Mouse (Mus musculus) limb, embryonic 12.5 days (tissue): ENCODE measurements at regions not wholly inside any gene's neighbourhood (a gene's known extent, or its start where the extent isn't known, plus 50 kb on each side); places are given as distances from the start of the nearest gene placed in this dataset.
A peak's percentile ranks its signal among the peaks of the same experiment; 100 is the strongest.

Experiments
- ATAC-seq: fragments of 200-750 bp; cut with Nextera tagmentation; 2 replicates; pipeline ENCODE4 v1.8.0; 2017; ENCODE audit warnings: low read depth, moderate TSS enrichment; ENCODE audit not compliant: insufficient number of reproducible peaks, insufficient read depth, low FRiP score, low TSS enrichment
- H3K27ac ChIP-seq: fragments of 300-500 bp; sonication (generic); 2 replicates; pipeline ENCODE4 v1.5.1; 2016; ENCODE audit warnings: mild to moderate bottlenecking, moderate library complexity
- H3K27me3 ChIP-seq: fragments of 300-500 bp; sonication (generic); 2 replicates; pipeline ENCODE4 v1.6.1; 2016; ENCODE audit warnings: mild to moderate bottlenecking, moderate library complexity
- H3K36me3 ChIP-seq: fragments of 300-500 bp; sonication (generic); 2 replicates; pipeline ENCODE4 v1.6.1; 2016; ENCODE audit warnings: mild to moderate bottlenecking, moderate library complexity
- H3K4me1 ChIP-seq: fragments of 300-500 bp; sonication (generic); replicated peaks from 2 replicates; pipeline ENCODE4 v1.6.1; 2016
- H3K4me2 ChIP-seq: fragments of 300-500 bp; sonication (generic); 2 replicates; pipeline ENCODE4 v1.6.1; 2016; ENCODE audit warnings: mild to moderate bottlenecking, moderate library complexity
- H3K4me3 ChIP-seq: fragments of 300-500 bp; sonication (generic); replicated peaks from 2 replicates; pipeline ENCODE4 v1.5.1; 2016; ENCODE audit warnings: mild to moderate bottlenecking
- H3K9ac ChIP-seq: fragments of 300-500 bp; sonication (generic); replicated peaks from 2 replicates; pipeline ENCODE4 v1.6.1; 2016; ENCODE audit warnings: mild to moderate bottlenecking, moderate library complexity
- H3K9me3 ChIP-seq: fragments of 300-500 bp; sonication (generic); 2 replicates; pipeline ENCODE4 v1.6.1; 2016; ENCODE audit warnings: mild to moderate bottlenecking, moderate library complexity
- WGBS: fragments of 180-500 bp; shearing (Covaris S2); methylation state at CpG from one replicate; pipeline ENCODE4 v1.1.7; 2016; 5-methylcytosine and 5-hydroxymethylcytosine counted together

DNA sequence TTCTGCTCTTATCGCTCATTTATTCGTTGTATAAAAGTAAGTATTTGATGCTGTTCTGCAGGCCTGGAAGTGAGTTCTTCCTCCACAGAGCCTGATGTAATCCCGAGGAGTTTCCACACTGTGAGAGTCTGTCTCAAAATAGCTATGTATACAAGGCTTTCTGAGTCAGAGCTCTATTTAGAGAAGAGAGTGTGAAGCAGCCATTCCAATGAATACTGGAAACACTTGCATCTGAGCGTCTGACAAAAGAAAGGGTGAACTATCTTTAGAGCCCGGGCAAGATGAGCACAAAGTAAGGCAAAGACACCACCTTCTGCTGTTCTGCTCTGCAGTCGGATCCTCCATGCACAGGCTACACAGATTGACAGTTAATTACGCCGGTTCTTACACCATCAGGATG lies 436.0 kb upstream of the Pou3f2 start:
- WGBS = 90% methylated on average over 8 of the region's 8 CpGs
- H3K9me3 ChIP-seq = no peaks in the 10 kb centered on the region
- no peaks in the 10 kb centered on the region for H3K36me3 ChIP-seq
- no peak overlapping the region for H3K4me2 ChIP-seq
- H3K9ac ChIP-seq = no peak overlapping the region
- ATAC-seq = no peak
- H3K27me3 ChIP-seq = no peaks in the 10 kb centered on the region
- H3K27ac ChIP-seq = no peak overlapping the region
- no peak overlapping the region for H3K4me3 ChIP-seq
- H3K4me1 ChIP-seq = no peaks in the 10 kb centered on the region

DNA sequence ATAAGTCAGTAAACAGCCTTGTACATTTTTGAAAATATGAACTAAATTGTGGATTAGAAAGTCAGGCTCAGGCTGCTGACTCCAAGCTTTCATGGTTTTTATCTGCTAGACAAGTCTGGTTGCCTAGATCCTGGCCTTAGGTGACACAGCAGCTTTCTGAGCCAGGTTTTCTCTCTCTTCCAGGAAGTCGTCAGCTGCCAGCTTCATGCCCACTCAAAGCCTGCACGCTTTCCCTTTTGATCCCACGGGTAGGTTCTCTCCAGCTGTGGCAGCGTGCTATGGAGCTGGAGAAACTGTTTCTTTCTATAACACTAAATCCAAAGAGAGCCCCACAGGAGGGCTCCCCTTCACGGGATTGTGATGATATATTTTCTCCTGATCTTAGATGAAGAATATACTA lies 426.7 kb upstream of the Pou3f2 start:
- Histone ChIP-seq H3K27ac (no peak overlapping the region), H3K4me3 (no peak overlapping the region), H3K4me1 (no peaks in the 10 kb centered on the region), H3K36me3 (no peaks in the 10 kb centered on the region), H3K9ac (no peak overlapping the region), H3K9me3 (no peaks in the 10 kb centered on the region), H3K4me2 (no peak overlapping the region), H3K27me3 (no peaks in the 10 kb centered on the region)
- 50% methylated on average over 5 of the region's 5 CpGs for WGBS
- ATAC-seq = no peak

DNA sequence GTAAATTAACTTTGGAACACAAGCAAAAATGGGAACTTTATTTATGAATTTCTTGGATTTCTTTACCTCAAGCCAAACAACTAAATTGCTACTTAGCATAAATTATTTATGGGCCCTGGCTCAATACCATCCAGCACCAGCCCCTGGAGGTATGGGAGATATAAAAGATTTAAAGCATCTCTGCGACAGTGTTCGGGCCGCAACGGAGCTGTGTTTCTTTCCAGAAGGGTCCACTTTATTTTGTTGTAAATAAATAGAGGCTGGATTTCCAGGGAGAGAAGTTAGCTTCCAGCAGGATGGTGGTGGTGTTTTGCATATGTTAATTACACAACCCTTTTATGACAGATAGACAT lies 404.5 kb upstream of the Pou3f2 start:
- 61% methylated on average over 4 of the region's 4 CpGs for WGBS
- ATAC-seq = no peak
- no peak overlapping the region for H3K4me3 ChIP-seq

DNA sequence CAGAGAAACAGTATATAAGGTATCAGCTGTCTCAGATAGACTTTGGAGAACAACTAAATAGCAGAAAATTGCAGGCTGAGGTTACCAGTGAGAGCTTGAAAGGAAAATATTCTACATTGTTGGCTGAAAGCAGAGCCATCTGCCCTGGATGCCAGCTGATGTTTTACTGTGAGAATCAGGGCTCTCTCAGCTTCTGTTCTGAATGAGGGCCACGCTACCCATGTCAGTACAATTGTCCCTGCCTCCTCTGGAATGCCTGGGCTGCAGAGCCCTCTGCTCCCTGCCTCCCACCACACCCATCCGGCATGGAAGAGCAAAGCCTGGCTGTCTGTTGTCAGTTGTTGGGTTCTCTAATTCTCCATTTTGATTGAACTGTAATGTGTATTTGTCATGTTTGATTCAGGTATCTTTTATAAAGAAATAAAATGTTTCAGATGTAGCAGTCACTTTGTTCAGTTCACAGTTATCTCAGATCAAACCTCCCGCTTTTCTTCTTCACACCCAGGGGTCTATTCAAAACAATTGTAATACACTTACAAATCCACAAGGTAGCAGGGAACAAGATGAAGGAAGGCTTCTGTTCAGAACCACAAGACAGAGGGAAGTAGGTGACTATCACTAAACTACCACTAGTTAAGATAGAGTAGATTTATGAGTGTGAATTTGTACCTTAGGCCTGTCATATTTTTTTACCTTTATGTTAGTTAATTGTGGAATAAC lies 404.0 kb upstream of the Pou3f2 start:
- no peaks in the 10 kb centered on the region for H3K4me1 ChIP-seq
- H3K36me3 ChIP-seq = no peaks in the 10 kb centered on the region
- no peak for ATAC-seq
- H3K4me3 ChIP-seq = no peak overlapping the region
- no peaks in the 10 kb centered on the region for H3K9me3 ChIP-seq
- no peaks in the 10 kb centered on the region for H3K27me3 ChIP-seq
- 62% methylated on average over 3 of the region's 3 CpGs for WGBS
- H3K4me2 ChIP-seq = no peak overlapping the region
- no peak overlapping the region for H3K27ac ChIP-seq
- no peak overlapping the region for H3K9ac ChIP-seq

More for the DNA sequence above, 404.5 kb upstream of the Pou3f2 start:
- Histone ChIP-seq H3K4me2 (no peak overlapping the region), H3K27me3 (no peaks in the 10 kb centered on the region), H3K27ac (no peak overlapping the region), H3K36me3 (no peaks in the 10 kb centered on the region), H3K9me3 (no peaks in the 10 kb centered on the region), H3K9ac (no peak overlapping the region), H3K4me1 (no peaks in the 10 kb centered on the region)

DNA sequence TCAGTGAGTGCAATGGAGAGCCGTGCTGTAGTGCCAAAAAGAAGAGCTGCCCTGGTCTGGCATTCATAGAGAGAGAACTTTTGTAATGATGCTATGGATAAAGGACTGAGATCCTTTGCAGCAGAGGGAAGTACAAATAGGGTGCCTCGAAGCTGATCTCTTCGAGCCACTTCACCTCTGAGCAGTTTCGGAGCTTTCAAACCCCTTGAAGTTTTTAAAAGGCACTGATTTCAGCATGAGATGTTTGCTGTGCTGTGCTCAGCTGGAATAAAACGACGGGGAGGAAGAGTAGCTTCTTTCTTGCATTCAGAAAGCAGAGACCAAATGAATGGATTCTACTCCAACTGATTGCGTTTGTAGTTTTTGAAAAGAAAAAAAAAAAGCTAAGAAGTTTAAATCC lies 392.5 kb upstream of the Pou3f2 start:
- Histone ChIP-seq H3K4me2 (no peak overlapping the region), H3K9me3 (no peaks in the 10 kb centered on the region), H3K27ac (no peak overlapping the region), H3K4me3 (no peak overlapping the region), H3K4me1 (no peaks in the 10 kb centered on the region), H3K27me3 (no peaks in the 10 kb centered on the region), H3K36me3 (no peaks in the 10 kb centered on the region), H3K9ac (no peak overlapping the region)
- ATAC-seq = no peak
- WGBS = 54% methylated on average over 7 of the region's 7 CpGs

DNA sequence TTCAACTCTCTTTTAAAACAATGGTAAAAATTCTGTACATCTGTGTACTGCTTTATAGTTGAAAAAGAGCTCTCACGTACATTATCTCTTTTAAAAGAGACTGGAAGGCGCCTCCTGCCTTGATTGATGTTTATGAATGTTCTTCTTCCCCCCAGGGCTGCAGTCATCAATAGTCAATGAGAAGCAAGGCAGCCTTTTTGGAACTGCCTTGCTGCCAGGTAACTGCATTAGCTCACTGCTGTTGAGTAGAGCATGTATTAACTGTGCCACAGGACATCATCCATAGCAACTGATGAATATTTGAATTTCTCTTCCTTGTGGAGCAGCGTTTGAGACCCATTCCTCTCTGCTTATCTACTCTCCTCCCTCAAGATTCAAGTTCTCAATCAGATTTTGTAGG lies 387.2 kb upstream of the Pou3f2 start:
- Histone ChIP-seq H3K4me2 (no peak overlapping the region), H3K27me3 (no peaks in the 10 kb centered on the region), H3K36me3 (no peaks in the 10 kb centered on the region), H3K9me3 (no peaks in the 10 kb centered on the region), H3K9ac (no peak overlapping the region), H3K27ac (no peak overlapping the region), H3K4me3 (no peak overlapping the region), H3K4me1 (no peaks in the 10 kb centered on the region)
- no peak for ATAC-seq
- WGBS = 72% methylated on average over 3 of the region's 3 CpGs

DNA sequence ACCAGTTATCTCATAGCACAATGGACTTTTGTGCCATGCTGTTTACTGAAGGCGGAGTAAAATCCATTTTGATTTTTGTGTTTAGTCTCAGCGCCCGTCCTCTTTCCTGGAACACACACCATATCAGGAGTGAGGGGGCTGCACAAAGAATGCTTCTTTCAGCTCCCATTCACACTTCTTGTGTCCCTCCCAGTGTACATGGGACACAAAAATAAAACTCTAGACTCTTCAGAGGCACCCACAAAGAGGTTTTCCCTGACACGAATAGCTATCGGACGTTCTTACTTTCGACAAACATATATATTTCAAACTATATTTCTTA lies 347.9 kb upstream of the Pou3f2 start:
- Histone ChIP-seq H3K4me1 (peaks cover 4% of the 10 kb centered on the region), H3K9ac (no peak overlapping the region), H3K9me3 (no peaks in the 10 kb centered on the region), H3K27me3 (no peaks in the 10 kb centered on the region), H3K27ac (no peak overlapping the region), H3K4me3 (no peak overlapping the region), H3K4me2 (peak overlapping the region; percentile 37), H3K36me3 (no peaks in the 10 kb centered on the region)
- 81% methylated on average over 7 of the region's 7 CpGs for WGBS
- ATAC-seq = no peak

DNA sequence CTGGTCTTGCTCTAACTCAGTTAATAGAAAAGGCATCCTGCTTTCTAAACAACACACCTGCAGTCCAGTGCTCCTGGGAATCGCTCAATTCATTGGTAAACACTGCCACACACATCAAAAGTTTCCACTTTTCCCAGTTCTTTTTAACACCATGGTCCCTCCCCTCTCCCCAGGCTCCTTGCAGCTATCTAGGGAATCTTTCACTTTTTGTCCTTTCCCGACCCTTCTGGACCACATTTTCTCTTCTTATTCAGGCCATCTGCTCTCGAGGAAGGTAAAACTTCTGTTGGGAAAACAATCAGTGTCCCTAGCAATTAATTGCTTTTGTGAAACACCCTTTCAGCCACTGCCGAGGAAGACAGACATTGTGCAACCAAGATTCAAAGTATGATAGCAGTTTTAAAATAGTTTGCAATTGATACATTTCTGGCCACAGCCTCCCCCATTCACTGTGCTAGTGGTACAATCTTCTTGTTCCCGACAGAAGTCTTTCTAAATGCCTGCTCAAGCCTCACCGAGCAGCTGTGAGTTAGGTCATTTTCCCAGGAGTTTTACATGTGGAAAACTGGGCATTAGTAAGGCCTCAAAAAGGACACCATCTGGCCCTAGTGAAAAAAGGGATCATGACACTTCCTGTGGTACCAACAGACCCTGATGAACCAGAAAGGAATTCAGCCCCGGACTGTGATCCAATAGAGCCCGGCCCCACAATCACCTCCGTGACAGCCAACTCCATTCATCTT lies 347.4 kb upstream of the Pou3f2 start:
- H3K4me3 ChIP-seq = peak overlapping the region; percentile 9; the same call in 1 of the 2 replicates

DNA sequence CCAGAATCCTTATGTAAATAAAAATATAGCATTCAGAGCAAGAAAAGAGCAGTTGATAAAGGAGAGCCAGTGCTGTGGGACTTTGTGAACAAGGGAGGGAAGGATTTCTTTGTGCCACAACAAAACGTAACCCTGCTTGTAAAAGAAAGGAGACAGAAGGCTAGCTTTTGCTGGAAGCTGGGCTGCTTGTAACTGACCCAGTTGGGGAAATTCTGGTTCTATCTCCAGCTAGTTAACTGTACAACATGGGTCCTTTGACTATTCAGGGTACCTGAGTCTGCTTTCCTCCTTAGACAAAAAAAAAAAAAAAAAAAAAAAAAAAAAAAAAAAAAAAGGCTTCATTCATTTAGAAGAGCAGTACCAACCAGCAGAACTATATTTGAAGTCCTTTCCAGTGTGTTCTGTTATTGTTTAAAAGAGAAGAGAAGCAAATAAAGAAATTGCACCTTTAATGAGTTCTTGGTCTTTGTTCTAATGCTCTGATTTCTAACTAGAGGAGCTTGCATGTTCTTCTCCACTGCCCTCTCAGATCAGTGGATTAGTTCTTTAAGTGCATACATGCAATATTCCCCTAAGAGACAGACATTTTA lies 345.8 kb upstream of the Pou3f2 start:
- H3K36me3 ChIP-seq = no peaks in the 10 kb centered on the region
- WGBS = 63% methylated on average over 1 of the region's 1 CpGs

More for the DNA sequence above, 347.4 kb upstream of the Pou3f2 start:
- no peaks in the 10 kb centered on the region for H3K27me3 ChIP-seq
- no peak overlapping the region for H3K9ac ChIP-seq
- ATAC-seq = no peak
- no peaks in the 10 kb centered on the region for H3K36me3 ChIP-seq
- peak overlapping the region; percentile 29; the same call in 1 of the 2 replicates for H3K27ac ChIP-seq
- H3K4me1 ChIP-seq = peaks cover 4% of the 10 kb centered on the region
- peak overlapping the region; percentile 37 for H3K4me2 ChIP-seq
- 24% methylated on average over 9 of the region's 9 CpGs for WGBS
- H3K9me3 ChIP-seq = no peaks in the 10 kb centered on the region

DNA sequence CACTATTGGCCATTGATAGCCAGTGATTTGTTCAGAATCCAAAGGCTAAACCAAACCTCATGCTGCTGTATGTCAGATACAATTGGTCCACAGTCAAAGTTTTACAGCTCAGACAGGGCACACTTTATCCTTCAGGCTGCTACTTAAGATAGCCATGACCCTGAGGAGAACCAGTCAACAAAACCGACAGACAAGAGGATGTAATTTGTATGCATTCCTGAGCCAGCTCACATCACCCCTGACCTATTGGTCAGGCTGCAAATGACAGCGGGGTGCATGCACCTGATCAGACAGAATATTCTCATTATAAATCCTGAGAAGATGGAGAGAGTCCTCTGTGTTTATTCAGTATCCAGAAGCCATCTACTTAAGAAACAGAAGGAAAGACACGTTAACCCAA lies 315.5 kb upstream of the Pou3f2 start:
- no peak overlapping the region for H3K4me3 ChIP-seq
- H3K36me3 ChIP-seq = no peaks in the 10 kb centered on the region
- H3K4me1 ChIP-seq = no peaks in the 10 kb centered on the region
- H3K9me3 ChIP-seq = no peaks in the 10 kb centered on the region
- 43% methylated on average over 3 of the region's 3 CpGs for WGBS
- H3K27me3 ChIP-seq = no peaks in the 10 kb centered on the region
- H3K27ac ChIP-seq = no peak overlapping the region
- ATAC-seq = no peak
- H3K4me2 ChIP-seq = no peak overlapping the region
- no peak overlapping the region for H3K9ac ChIP-seq

More for the DNA sequence above, 345.8 kb upstream of the Pou3f2 start:
- Histone ChIP-seq H3K4me2 (no peak overlapping the region), H3K4me3 (no peak overlapping the region), H3K4me1 (peaks cover 4% of the 10 kb centered on the region), H3K27ac (no peak overlapping the region), H3K9ac (no peak overlapping the region), H3K9me3 (no peaks in the 10 kb centered on the region), H3K27me3 (no peaks in the 10 kb centered on the region)
- ATAC-seq = no peak

DNA sequence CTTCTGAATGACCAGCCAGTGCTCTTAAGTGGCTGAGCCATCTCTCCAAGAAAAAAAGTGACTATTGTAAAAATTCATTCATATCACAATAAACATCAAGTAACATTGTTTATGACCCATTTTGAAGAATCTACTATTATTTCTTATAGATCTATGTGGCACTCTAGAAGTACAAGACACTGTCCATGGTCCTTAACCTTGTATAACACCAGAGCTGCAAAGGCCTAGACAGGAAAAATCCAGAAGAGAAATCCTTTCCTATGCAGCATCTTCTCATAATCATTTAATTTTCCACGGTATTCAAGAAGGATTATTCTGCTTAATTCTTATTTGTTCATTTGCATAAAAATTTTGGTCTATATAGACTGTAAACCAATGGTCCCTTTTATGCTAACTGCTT lies 304.7 kb upstream of the Pou3f2 start:
- H3K27me3 ChIP-seq = no peaks in the 10 kb centered on the region
- WGBS = 74% methylated on average over 1 of the region's 1 CpGs
- no peak overlapping the region for H3K9ac ChIP-seq
- no peaks in the 10 kb centered on the region for H3K36me3 ChIP-seq
- H3K9me3 ChIP-seq = no peaks in the 10 kb centered on the region
- no peak for ATAC-seq
- H3K4me1 ChIP-seq = no peaks in the 10 kb centered on the region
- no peak overlapping the region for H3K27ac ChIP-seq
- no peak overlapping the region for H3K4me2 ChIP-seq
- H3K4me3 ChIP-seq = no peak overlapping the region
